Mouse (Mus musculus): ENCODE results near the gene Dpp8.
A peak's percentile ranks its signal among the peaks of the same experiment; 100 is the strongest.
"Not testable (repeated sequence)": the region's sequence is repeated elsewhere in the genome, so short reads cannot be mapped to it uniquely, and the experiment has no call there.

The Dpp8 gene

DNA sequence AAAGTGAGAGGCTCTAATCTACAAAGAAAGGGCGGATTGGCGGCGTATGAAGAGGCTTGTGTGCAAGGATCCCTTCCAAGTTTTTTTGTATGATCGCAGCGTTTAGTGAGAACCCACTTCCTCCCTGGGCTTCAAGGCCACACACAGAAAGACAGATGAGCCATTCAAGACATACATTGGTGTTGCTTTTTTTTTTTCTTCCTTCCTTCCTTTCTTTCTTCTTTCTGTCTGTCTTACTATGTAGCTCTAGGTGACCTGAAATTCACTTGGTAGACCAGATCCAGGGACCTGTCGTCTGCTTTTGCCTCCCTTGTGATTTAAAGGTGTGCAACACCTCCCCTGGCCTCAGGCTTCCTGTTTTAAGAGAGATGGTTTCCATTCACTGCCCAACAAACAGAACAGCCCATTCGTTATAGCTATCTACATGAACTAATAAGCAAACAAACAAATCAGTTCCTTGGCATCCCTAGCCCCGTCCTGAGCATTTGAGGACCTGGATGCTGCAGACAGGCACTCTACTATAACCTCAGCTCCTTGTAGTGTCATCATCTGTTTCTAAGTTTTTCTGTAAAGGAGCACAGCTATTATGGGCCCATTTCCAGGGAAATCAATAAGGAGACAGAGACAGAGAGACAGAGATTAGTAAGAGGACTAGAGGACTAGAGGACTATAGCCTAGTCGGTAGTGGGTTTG lies 10.2 kb upstream of the Dpp8 start:
- peak; percentile 7 for DNase-seq (ENCODE audit: low spot score)

DNA sequence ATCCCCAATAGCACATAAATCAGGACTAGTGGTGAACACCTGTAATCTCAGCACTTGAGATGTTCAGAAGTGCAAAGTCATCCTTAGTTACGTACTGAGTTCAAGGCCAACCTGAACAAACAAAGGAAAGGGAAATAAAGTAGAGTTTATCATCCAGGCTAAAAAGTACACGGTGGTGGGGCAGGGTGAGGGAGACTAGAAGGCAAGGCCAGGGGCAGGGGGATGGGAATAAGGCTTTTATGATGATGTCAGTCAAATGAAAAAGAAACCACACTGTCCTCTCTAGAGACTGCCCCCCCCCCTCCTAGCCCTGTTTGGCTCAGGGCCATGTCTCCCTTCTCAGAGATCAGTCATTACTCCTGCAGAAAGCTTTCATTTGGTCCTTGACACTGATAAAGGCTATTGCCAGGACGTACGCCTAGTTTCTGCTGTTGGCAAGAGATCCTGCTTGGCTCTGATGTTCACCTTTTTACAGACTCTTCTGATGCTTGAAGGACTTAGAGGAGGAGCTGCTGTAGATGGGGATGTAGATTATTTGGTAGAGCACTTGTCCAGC lies 9.6 kb upstream of the Dpp8 start:
- DNase-seq (ENCODE audit: low spot score) = no peak

DNA sequence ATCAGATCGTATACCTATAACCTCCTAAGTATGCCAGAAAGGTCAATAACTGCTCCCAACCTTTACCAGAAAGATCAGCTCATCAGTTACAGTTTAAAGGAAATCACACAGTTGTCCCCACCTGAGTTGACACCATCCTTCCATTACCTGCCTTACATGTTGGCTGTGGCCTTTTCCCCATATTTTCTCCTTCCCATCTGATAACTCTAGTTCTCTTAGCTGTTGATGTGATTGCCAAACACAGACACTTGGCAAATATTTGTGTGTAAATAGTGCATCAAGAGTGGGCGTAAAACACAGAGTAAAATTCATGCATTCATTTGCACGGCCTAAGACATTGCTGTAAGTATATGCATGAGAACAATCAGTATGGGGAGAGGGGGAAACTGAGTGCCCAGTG lies 8.8 kb upstream of the Dpp8 start:
- DNase-seq (ENCODE audit: low spot score) = no peak

DNA sequence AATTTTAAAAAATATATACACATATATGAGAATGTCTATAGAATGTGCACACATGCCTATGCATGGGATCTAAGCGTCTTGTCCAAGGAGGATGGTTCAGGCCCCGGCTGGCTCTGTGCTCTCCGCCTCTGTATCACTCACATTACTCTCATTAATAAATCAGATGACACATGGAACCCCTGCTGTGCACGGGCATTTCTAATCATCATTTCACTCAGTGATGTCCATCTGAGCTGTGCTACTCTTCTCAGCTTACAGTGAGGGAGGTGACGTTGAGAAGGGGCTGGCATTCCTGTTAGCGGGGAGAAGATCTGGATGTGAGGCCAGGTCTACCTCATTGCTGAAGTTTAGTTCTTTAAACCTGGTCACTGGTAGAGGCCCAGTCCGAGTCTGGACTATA lies 5.0 kb upstream of the Dpp8 start:
- no peak for DNase-seq (ENCODE audit: low spot score)

DNA sequence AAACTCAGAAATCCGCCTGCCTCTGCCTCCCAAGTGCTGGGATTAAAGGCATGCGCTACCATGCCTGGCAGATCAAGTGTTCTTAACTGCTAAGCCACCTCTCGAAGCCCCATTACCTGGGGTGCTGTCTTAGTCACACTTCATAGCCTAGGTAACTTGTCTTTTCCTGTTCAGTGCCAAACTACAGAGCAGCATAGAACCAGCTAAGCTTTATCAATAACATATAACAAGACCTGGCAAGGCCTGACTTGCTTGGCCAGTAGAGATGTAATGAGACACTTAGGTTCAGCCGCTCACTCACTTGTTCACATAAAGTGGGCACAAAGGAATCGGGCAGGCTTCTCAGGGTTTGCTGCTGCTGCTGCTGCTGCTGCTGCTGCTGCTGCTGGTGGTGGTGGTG lies 3.9 kb upstream of the Dpp8 start:
- DNase-seq (ENCODE audit: low spot score) = no peak

DNA sequence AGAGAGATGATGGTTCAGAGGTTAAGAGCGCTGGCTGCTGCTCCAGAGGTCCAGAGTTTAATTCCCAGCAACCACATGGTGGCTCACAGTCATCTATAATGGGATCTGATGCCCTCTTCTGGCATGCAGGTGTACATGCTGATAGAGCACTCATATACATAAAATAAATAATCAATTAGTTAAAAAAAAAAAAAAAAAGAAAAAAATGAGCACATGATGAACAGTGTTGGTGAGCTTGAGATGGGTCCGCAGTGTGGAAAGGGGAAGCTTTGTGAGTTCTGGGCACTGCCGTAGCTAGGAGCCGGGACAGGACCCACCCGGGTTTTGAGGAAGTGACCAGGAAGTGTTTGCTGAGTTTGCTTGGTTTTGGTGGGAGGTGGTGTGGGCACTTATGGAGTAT lies 859 bp upstream of the Dpp8 start:
- not testable (repeated sequence) for DNase-seq (ENCODE audit: low spot score)

DNA sequence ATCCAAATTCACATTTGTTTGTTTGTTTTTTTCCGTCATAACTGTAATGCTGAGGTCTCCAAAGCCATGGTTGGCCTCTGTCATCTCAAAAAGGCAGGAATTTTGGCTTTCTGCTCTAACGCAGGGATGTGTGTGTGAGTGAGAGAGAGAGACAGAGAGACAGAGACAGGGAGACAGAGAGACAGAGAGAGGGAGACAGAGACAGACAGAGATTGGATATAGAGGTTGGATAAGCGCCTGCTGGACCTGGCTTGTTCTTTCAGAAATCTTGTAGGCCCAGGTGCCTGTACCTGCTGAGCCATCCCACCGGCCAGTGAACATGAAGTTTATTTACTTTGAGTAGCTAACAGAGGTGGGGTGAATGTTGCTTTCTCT lies 333 bp upstream of the Dpp8 start:
- no peak for DNase-seq (ENCODE audit: low spot score)

DNA sequence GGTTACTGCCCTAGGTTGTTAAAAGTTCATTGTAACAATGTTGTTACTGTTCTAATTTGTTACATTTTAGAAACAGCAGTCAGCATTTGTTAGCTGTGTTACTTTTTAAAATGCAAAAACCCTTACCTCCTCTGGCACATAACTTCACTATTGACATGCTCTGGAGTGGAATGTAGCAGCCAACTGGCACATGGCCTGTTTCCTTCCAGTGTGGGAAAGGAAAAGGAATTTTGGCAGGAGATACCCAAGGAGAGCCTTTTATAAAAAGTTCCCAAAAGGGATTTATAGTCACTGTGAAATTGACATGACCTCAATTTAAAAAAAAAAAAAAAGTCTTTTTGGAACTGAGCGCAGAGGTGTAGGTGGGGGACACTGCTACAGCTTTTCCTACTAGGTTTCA lies 4.2 kb downstream of the Dpp8 start:
- DNase-seq (ENCODE audit: low spot score) = no peak

DNA sequence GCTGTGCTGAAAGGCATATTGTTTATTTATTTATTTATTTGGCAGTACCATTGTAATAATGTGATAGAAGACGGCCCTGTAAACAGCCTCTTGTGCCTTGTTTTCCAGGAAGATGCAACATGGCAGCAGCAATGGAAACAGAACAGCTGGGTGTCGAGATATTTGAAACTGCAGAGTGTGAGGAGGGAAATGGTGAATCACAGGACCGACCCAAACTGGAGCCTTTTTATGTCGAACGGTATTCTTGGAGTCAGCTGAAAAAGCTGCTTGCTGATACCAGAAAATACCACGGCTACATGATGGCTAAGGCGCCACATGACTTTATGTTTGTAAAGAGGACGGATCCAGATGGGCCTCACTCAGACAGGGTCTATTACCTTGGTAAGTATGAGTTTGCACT lies 4.6 kb downstream of the Dpp8 start:
- DNase-seq (ENCODE audit: low spot score) = no peak

DNA sequence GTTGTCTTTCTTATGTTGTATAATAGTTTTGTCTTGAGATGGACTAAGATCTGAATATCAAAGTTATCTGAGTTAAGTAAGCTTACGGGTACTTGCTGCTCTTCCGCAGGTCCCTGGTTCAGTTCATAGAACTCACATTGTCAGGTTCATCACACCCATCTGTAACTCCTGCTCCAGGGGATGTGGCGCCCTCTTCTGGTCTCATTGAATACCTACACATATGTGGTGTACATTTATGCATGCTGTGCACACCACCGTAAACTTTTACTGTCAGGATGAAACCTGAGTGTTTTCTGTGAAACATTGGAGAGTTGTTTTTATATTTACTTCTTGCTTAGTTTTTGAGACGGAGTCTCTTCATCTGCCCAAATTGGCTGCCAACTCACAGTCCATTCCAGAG lies 9.2 kb downstream of the Dpp8 start:
- peak; percentile 31 for DNase-seq (ENCODE audit: low spot score)

DNA sequence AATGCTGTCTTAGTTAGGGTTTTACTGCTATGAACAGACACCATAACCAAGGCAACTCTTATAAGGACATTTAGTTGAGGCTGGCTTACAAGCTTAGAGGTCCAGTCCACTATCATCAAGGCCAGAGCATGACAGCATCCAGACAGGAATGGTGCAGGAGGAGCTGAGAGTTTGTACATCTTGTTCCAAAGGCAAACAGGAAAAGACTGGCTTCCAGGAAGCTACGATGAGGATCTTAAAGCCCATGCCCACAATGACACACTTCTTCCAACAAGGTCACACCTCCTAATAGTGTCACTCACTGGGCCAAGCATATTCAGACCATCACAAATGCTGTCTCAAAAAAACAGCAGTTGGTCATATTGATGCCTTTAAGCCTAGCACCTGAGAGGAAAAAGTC lies 14.8 kb downstream of the Dpp8 start:
- DNase-seq (ENCODE audit: low spot score) = no peak

DNA sequence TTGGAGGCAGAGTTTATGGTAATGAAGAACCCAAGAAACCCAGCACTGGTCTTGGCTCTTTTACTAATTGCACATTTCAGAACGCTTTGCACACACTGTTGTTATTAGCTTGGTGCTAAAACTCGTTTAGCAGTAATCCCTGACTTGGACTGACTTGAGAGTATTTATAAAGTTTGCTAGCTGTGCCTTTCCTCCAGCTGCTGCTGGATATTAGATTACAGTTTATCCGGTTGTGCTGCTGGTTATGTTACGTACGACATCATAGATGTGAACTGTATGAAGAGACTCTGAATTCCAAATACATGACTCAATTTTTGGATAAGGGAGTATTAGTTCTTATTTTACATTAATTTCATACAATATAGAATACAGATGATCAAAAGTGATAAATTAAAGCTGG lies 17.2 kb downstream of the Dpp8 start:
- DNase-seq (ENCODE audit: low spot score) = no peak

DNA sequence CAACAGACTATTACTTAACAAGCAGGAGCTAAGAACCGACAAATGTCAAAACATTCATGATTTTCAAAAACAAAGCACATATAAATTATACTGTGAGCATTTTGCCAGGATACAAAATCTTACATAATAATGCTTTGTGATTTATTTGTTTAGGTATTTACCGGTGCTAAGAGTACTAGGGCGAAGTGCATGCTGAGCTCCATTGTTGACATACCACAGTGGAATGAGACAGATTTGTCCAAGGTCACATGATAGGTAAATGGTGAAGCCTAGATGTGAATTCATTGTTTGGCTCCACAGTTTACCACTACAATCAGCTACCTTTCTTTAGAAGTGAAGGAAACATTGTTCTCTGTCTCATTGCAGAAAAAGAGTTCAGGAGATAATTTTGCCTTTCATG lies 18.8 kb downstream of the Dpp8 start:
- no peak for DNase-seq (ENCODE audit: low spot score)

DNA sequence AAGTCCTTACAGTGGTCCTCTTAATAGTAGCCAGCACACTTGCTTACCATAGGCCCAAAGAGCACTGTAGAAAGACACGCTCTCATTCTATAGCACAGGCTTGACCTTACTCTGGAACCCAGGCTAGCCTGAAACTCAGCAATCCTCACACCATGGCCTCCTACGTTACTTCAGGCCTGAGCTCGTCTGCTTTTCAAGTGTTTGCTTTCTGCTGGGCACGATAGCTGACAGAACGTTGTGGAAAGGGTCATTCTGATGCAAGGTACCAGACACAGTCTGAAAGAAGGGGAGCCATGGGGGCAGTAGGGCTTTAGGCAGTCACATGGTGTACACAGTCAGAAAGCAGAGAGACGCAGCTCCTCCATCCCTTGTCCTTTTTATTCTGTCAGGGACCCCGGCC lies 32.0 kb downstream of the Dpp8 start:
- no peak for DNase-seq (ENCODE audit: low spot score)

DNA sequence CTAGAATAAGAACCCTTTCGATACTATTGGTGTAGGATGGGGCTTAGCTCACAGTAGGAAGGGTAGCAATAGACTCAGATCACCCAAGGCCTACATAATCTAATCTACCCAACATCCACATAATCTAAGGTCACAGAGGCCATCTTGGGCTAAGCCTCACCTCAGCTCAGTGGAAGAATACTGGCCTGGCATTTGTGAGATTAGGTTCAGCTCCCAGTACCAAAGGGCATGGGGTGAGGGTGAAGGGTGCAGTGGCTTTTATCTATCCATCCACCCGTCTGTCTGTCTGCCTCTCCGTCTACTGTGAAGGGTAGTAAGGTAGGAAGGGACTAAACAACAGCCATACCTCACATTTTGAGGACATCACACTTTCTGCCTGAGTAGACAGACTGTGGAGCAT lies 38.4 kb downstream of the Dpp8 start:
- no peak for DNase-seq (ENCODE audit: low spot score)

DNA sequence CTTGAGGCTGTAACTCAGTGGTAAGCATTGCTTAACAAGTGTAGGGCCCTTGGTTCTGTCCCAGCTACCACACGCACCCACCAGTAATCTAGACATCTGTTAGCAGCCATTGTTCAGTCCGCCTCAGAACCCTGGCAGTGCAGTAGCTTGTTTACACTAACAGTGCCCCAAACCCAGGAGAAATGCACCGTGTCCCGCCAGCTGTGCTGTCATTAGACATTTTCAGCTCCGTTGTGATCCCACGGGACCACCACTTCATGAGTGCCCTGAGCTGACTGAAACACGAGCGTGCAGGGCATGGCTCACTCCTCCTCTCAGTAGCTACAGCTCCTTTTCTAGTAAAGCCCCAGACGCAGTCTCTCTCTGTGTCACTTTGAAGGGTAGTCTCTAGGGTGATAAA lies 41.3 kb downstream of the Dpp8 start:
- DNase-seq (ENCODE audit: low spot score) = peak; percentile 16

DNA sequence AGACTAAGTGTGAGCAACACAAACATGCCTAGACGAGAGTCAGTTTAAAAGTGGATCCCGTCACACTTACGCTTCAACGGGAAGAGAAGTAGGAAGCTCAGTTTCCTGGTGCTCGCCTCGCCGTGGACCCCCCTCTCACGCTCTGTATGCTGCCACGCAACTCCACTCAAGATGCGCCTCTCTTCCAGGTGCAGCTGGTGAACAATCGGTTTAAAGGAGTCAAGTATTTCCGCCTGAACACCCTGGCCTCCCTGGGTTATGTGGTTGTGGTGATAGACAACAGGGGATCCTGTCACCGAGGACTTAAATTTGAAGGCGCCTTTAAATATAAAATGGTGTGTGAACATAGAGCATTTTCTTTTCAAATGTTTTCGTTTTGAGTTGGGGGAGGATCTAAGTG lies 42.0 kb downstream of the Dpp8 start:
- no peak for DNase-seq (ENCODE audit: low spot score)

DNA sequence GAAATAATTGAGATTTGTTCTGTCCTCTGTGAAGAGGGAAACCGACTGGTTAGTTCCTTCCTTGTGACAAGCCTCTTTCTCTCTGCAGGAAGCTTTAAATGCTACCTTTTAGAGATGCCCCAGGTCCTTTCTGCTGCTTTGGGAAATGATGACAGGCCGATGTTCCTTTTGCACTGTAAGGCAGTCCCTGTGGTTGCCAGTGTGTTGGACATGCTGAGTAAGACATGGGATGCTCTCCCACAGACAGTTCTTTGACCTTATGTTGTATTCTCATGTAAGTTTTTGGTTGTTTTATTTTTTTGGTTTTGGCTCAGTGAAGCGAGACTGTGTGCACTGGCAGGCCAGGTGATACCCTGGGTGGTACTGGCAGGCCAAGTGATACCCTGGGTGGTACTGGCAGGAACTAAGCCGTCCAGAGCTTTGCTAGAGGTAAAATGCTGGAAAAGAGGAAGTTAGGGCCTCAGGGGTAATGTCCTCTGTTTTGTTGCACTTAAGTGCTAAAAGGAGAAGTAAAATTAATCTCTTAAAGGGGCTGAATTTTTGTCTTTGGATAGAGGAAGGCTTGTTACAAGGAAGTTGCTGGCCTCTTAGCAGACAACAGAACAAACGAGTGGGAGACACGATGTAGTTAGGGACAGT lies 42.8 kb downstream of the Dpp8 start:
- DNase-seq (ENCODE audit: low spot score) = no peak

DNA sequence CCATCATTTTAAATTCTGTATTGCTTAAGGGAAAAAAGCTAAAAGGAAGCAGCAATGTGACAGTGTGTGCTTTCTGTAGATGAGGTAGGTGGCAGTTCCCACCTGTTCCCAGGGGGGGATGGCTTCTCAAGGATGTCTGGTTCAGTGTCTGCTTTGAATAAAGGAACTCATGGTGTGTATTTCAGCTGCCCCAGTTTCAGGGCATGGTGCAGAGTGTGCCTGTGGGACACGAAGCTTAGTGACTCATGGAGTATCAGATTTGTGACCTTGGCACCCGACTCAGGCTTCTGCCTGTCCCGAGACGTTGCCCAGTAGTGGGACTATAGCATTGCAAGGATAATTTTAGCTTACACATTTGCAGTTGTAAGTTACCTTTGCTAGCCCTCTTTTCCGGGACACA lies 45.3 kb downstream of the Dpp8 start:
- DNase-seq (ENCODE audit: low spot score) = no peak

DNA sequence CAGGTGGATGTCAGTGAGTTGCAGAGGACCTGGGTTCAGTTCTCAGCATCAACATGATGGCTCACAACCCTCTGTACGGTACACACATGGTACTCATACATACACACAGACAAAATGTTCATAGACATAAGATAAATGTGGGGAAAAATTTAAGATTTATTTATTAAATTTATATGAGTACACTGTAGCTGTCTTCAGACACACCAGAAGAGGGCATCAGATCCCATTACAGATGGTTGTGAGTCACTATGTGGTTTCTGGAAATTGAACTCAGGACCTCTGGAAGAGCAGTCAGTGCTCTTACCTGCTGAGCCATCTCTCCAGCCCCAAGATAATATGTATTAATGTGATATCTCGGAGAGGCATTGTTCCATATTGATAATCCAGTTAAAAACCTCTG lies 47.9 kb downstream of the Dpp8 start:
- DNase-seq (ENCODE audit: low spot score) = not testable (repeated sequence)

DNA sequence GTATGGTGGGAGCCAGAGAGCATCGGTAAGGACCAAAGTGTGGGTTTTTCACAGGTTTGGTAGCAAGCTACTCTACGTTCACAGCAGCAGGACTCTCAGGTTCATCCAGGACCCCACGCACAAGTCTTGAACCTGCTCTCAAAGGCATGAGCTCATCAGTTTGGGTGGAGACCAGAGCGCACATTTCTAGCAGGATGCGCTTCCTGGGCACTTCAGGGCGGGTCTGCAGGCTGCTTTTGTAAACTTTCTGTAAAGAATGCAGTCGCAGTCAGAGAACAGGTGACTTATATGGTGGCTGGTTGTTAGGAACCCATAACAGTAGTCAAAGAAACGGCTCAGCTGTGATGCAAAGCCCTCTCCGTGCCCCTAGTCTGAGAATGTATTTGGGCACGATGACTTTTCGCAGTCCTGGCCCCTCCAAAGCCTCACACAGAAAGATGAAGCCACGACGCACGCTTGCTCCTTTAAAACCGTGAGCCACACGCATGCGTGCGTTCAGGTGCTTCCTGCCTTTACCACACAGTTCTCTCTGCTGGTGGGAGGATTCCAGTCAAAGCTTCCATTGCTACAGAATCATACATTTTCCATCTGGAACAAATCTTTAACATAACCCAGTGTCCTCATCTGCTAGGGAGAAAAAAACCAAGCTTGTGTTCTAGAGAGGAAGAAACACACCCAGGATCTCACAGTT lies 51.0 kb downstream of the Dpp8 start:
- DNase-seq (ENCODE audit: low spot score) = no peak

DNA sequence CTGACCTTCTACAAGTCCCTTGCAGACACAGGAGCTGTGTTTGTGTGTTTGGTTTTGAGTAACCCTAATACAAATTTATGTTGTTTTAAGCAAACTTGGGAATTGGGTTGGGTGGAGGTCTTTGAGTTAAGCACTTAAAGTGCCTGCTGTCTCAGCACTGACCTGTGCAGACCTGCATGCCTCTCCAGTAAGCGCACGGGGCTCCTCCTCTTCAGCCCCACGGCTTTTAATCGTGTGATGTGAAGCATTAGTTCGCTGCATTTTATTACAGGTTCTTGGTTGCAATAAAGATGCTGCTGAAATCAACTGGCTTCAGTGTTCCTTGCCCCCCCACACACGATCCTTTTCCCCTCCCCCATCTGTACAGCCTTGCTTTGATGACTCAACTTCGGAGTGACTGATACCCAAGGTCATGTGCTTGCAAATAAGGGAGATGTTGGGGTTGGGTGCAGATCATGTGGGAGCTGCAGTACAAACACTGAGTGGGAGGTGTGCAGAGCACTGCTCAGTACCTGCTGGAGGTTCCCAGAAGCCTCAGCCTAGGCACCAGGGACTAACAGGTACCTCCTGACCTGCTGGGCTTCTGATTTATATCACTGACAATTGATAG lies 52.1 kb downstream of the Dpp8 start:
- no peak for DNase-seq (ENCODE audit: low spot score)

DNA sequence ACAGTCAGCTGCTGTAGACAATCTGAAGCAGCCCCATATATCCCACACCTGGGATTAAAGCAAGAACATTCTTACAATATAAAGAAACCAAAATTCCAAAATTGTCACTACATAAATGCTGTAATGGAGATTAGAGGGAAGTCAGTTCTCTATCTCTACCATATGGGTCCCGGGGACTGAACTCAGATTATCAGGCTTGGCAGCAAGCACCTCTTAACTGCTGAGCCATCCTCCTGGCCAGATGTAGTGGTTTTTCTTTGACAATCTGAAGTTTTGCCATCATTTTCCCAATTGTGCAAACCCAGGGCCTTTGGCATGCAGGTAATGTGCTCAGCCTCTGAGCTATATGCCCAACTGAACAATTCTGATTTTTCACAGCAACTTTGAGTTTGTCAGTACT lies 53.1 kb downstream of the Dpp8 start:
- DNase-seq (ENCODE audit: low spot score) = no peak
